Mouse (Mus musculus): Measurements from ENCODE around the gene Polr2l. TPM values are rescaled to one million over a fixed set of nuclear protein-coding genes. Genes with fewer than 3 reads are reported as not detected.
A peak's percentile ranks its signal among the peaks of the same experiment; 100 is the strongest.

Polr2l gene
- polyA plus RNA-seq, 1 experiment from 2014 or later = 74.3 TPM

- Histone ChIP-seq H3K27ac (ENCODE audit: low read depth) (no peak overlapping the region), H3K9ac (no peak overlapping the region), H3K4me1 (ENCODE audit: insufficient read depth) (no peaks in the 10 kb centered on the region), H3K4me2 (no peak overlapping the region), H3K9me3 (ENCODE audit: low read depth, low read length) (no peaks in the 10 kb centered on the region), H3K27me3 (ENCODE audit: insufficient read depth, low read length) (no peaks in the 10 kb centered on the region), H3K36me3 (ENCODE audit: insufficient read depth) (peaks cover 12% of the 10 kb centered on the region), H3K4me3 (ENCODE audit: low read depth, low read length) (no peak overlapping the region)
- WGBS = 68% methylated on average over 8 of the region's 8 CpGs
- no peak for TF ChIP-seq CTCF (IDR thresholded peaks at IDR 0.05; ENCODE audit: low read depth)
- ATAC-seq (ENCODE audit: insufficient read depth) = no peak
- no peak for DNase-seq
These were observed 35.8 kb upstream of the Polr2l start for GRCm38 (mm10) chr7:141510681-141511191.

- 87% methylated on average over 5 of the region's 5 CpGs for WGBS
- H3K4me2 ChIP-seq = no peak overlapping the region
- DNase-seq = no peak
- no peak overlapping the region for H3K27ac ChIP-seq (ENCODE audit: low read depth)
- H3K4me1 ChIP-seq (ENCODE audit: insufficient read depth) = no peaks in the 10 kb centered on the region
- no peak overlapping the region for H3K4me3 ChIP-seq (ENCODE audit: low read depth, low read length)
- ATAC-seq (ENCODE audit: insufficient read depth) = no peak
- no peaks in the 10 kb centered on the region for H3K27me3 ChIP-seq (ENCODE audit: insufficient read depth, low read length)
- H3K9ac ChIP-seq = no peak overlapping the region
- no peak for TF ChIP-seq CTCF (IDR thresholded peaks at IDR 0.05; ENCODE audit: low read depth)
- H3K36me3 ChIP-seq (ENCODE audit: insufficient read depth) = peaks cover 12% of the 10 kb centered on the region
- H3K9me3 ChIP-seq (ENCODE audit: low read depth, low read length) = no peaks in the 10 kb centered on the region
These were observed 35.3 kb upstream of the Polr2l start for GRCm38 (mm10) chr7:141510196-141510595.

DNA sequence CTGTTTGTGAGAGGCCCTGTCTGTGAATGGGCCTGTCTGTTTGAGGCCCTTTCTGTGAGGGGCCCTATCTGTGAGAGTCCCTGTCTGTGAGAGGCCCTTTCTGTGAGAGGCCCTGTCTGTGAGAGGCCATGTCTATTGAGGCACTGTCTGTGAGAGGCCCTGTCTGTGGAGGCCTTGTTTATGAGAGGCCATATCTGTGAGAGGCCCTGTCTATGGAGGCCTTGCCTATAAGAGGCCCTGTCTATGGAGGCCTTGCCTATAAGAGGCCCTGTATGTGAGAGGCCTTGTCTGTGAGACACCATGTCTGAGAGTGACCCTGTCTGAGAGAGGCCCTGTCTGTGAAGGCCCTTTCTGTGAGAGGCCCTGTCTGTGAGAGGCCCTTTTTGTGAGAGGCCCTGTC is 33.2 kb upstream of the Polr2l start:
- Histone ChIP-seq H3K9me3 (ENCODE audit: low read depth, low read length) (no peaks in the 10 kb centered on the region), H3K36me3 (ENCODE audit: insufficient read depth) (peaks cover 7% of the 10 kb centered on the region; the same call in 1 of the 2 replicates), H3K4me2 (no peak overlapping the region), H3K9ac (no peak overlapping the region), H3K27me3 (ENCODE audit: insufficient read depth, low read length) (no peaks in the 10 kb centered on the region), H3K4me1 (ENCODE audit: insufficient read depth) (no peaks in the 10 kb centered on the region), H3K27ac (ENCODE audit: low read depth) (peak overlapping the region; percentile 6; the same call in 1 of the 2 replicates), H3K4me3 (ENCODE audit: low read depth, low read length) (no peak overlapping the region; the same call in 1 of the 2 replicates)
- ATAC-seq (ENCODE audit: insufficient read depth) = peak; percentile 44; the same call in 1 of the 2 replicates
- no peak for DNase-seq
- TF ChIP-seq CTCF (IDR thresholded peaks at IDR 0.05; ENCODE audit: low read depth) = no peak

DNA sequence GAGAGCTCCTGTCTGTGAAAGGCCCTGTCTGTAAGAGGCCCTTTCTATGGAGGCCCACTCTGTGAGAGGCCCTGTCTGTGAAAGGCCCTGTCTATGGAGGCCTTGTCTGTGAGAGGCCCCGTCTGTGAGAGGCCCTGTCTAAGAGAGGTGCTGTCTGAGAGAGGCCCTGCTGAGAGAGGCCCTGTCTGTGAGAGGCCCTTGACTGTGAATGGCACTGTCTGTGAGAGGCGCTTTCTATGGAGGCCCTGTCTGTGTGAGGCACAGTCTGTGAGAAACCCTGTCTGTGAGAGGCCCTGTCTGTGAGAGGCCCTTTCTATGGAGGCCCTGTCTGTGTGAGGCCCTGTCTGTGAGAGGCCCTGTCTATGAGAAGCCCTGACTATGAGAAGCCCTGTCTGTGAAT is 31.3 kb upstream of the Polr2l start:
- Histone ChIP-seq H3K9ac (no peak overlapping the region), H3K27ac (ENCODE audit: low read depth) (no peak overlapping the region; the same call in 1 of the 2 replicates), H3K4me3 (ENCODE audit: low read depth, low read length) (no peak overlapping the region), H3K4me1 (ENCODE audit: insufficient read depth) (no peaks in the 10 kb centered on the region), H3K36me3 (ENCODE audit: insufficient read depth) (peaks cover 7% of the 10 kb centered on the region; the same call in 1 of the 2 replicates), H3K4me2 (no peak overlapping the region), H3K27me3 (ENCODE audit: insufficient read depth, low read length) (no peaks in the 10 kb centered on the region), H3K9me3 (ENCODE audit: low read depth, low read length) (no peaks in the 10 kb centered on the region)
- DNase-seq (no peak), ATAC-seq (ENCODE audit: insufficient read depth) (no peak)
- TF ChIP-seq CTCF (IDR thresholded peaks at IDR 0.05; ENCODE audit: low read depth) = no peak
- 75% methylated on average over 2 of the region's 2 CpGs for WGBS

- no peak for ATAC-seq (ENCODE audit: insufficient read depth)
- no peak overlapping the region for H3K27ac ChIP-seq (ENCODE audit: low read depth)
- WGBS = 92% methylated on average over 5 of the region's 5 CpGs
These were observed 27.6 kb upstream of the Polr2l start for GRCm38 (mm10) chr7:141502556-141502905.

GRCm38 (mm10) chr7:141501820-141502555 is 27.1 kb upstream of the Polr2l start:
- Histone ChIP-seq H3K9me3 (ENCODE audit: low read depth, low read length) (no peaks in the 10 kb centered on the region), H3K36me3 (ENCODE audit: insufficient read depth) (0 out of 2 replicates have a peak, but pooled peaks cover 4% of the 10 kb centered on the region), H3K9ac (no peak overlapping the region), H3K4me1 (ENCODE audit: insufficient read depth) (no peaks in the 10 kb centered on the region), H3K4me2 (no peak overlapping the region), H3K27me3 (ENCODE audit: insufficient read depth, low read length) (no peaks in the 10 kb centered on the region), H3K4me3 (ENCODE audit: low read depth, low read length) (no peak overlapping the region), H3K27ac (ENCODE audit: low read depth) (no peak overlapping the region)
- no peak for DNase-seq
- no peak for TF ChIP-seq CTCF (IDR thresholded peaks at IDR 0.05; ENCODE audit: low read depth)
- WGBS = 80% methylated on average over 7 of the region's 7 CpGs
- no peak for ATAC-seq (ENCODE audit: insufficient read depth)

More at GRCm38 (mm10) chr7:141502556-141502905, 27.6 kb upstream of the Polr2l start:
- no peak for DNase-seq
- Histone ChIP-seq H3K4me2 (no peak overlapping the region), H3K9ac (no peak overlapping the region), H3K4me3 (ENCODE audit: low read depth, low read length) (no peak overlapping the region), H3K4me1 (ENCODE audit: insufficient read depth) (no peaks in the 10 kb centered on the region), H3K9me3 (ENCODE audit: low read depth, low read length) (no peaks in the 10 kb centered on the region), H3K27me3 (ENCODE audit: insufficient read depth, low read length) (no peaks in the 10 kb centered on the region), H3K36me3 (ENCODE audit: insufficient read depth) (0 out of 2 replicates have a peak, but pooled peaks cover 4% of the 10 kb centered on the region)
- no peak for TF ChIP-seq CTCF (IDR thresholded peaks at IDR 0.05; ENCODE audit: low read depth)

DNA sequence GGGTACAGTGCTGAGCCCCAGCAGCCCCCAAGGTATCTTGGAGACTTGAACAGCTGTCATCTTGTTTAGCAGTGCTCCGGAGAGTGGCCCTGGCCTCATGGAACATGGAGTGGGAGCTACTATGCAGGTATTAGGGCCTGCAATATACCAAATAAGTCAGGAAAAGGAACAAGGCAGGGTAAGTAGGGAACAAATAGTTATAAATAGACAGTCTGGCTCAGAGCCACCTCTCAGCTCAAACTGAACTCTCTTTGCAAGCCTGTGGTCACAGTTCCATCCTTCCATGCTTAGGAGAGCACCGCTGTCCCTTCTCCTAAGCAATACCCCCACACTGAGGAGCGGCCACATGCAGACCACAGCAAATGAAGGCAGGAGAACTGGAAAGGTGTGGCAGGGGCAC is 22.7 kb upstream of the Polr2l start:
- Histone ChIP-seq H3K9me3 (ENCODE audit: low read depth, low read length) (no peaks in the 10 kb centered on the region), H3K27ac (ENCODE audit: low read depth) (no peak overlapping the region), H3K4me1 (ENCODE audit: insufficient read depth) (no peaks in the 10 kb centered on the region), H3K9ac (no peak overlapping the region), H3K27me3 (ENCODE audit: insufficient read depth, low read length) (no peaks in the 10 kb centered on the region), H3K4me2 (no peak overlapping the region), H3K36me3 (ENCODE audit: insufficient read depth) (peaks cover 30% of the 10 kb centered on the region), H3K4me3 (ENCODE audit: low read depth, low read length) (no peak overlapping the region)
- DNase-seq (no peak), ATAC-seq (ENCODE audit: insufficient read depth) (no peak)
- TF ChIP-seq CTCF (IDR thresholded peaks at IDR 0.05; ENCODE audit: low read depth) = no peak
- WGBS = 91% methylated on average over 3 of the region's 3 CpGs
